Mouse (Mus musculus): ENCODE data around the gene Tbc1d22a. TPM values are rescaled to one million over a fixed set of nuclear protein-coding genes. Genes with fewer than 3 reads are reported as not detected.

Gene Tbc1d22a
- polyA plus RNA-seq, 1 experiment from 2014 or later: 11.9 TPM

- no peak for ATAC-seq (ENCODE audit: low FRiP score, low TSS enrichment)
- peaks cover 20% of the 10 kb centered on the region for H3K4me1 ChIP-seq (ENCODE audit: control insufficient read depth, insufficient read depth, low read length)
Observed at GRCm38 (mm10) chr15:86363841-86364295, 149.6 kb downstream of the Tbc1d22a start.

GRCm38 (mm10) chr15:86364948-86365658 lies 150.8 kb downstream of the Tbc1d22a start:
- H3K9ac ChIP-seq (replicated peaks; ENCODE audit: low read length): no peak overlapping the region
- H3K27ac ChIP-seq (replicated peaks; ENCODE audit: low read depth, low read length): no peak overlapping the region
- H3K4me3 ChIP-seq (replicated peaks; ENCODE audit: low read depth, low read length): no peak overlapping the region
- H3K36me3 ChIP-seq (ENCODE audit: control insufficient read depth, insufficient read depth, low read length): no peaks in the 10 kb centered on the region
- H3K4me2 ChIP-seq (ENCODE audit: low read length): no peak overlapping the region
- peaks cover 20% of the 10 kb centered on the region for H3K4me1 ChIP-seq (ENCODE audit: control insufficient read depth, insufficient read depth, low read length)
- H3K9me3 ChIP-seq (ENCODE audit: control insufficient read depth, low read length): no peaks in the 10 kb centered on the region
- DNase-seq (no peak), ATAC-seq (ENCODE audit: low FRiP score, low TSS enrichment) (no peak)
- 90% methylated on average over 10 of the region's 10 CpGs for WGBS
- H3K27me3 ChIP-seq (ENCODE audit: control insufficient read depth, insufficient read depth, low read length): no peaks in the 10 kb centered on the region

More at GRCm38 (mm10) chr15:86363841-86364295, 149.6 kb downstream of the Tbc1d22a start:
- Histone ChIP-seq H3K27ac (replicated peaks; ENCODE audit: low read depth, low read length) (0 out of 2 replicates have a peak overlapping the region, but pooled peaks have one; percentile 37), H3K4me3 (replicated peaks; ENCODE audit: low read depth, low read length) (no peak overlapping the region), H3K9me3 (ENCODE audit: control insufficient read depth, low read length) (no peaks in the 10 kb centered on the region), H3K4me2 (ENCODE audit: low read length) (no peak overlapping the region), H3K27me3 (ENCODE audit: control insufficient read depth, insufficient read depth, low read length) (no peaks in the 10 kb centered on the region), H3K36me3 (ENCODE audit: control insufficient read depth, insufficient read depth, low read length) (no peaks in the 10 kb centered on the region), H3K9ac (replicated peaks; ENCODE audit: low read length) (no peak overlapping the region)
- 75% methylated on average over 4 of the region's 4 CpGs for WGBS
- no peak for DNase-seq

GRCm38 (mm10) chr15:86366726-86367125 lies 152.5 kb downstream of the Tbc1d22a start:
- H3K4me3 ChIP-seq (replicated peaks; ENCODE audit: low read depth, low read length): no peak overlapping the region
- H3K4me2 ChIP-seq (ENCODE audit: low read length): no peak overlapping the region
- peak overlapping the region; percentile 61 for H3K27ac ChIP-seq (replicated peaks; ENCODE audit: low read depth, low read length)
- ATAC-seq (ENCODE audit: low FRiP score, low TSS enrichment): no peak
- DNase-seq: no peak
- H3K36me3 ChIP-seq (ENCODE audit: control insufficient read depth, insufficient read depth, low read length): no peaks in the 10 kb centered on the region
- H3K4me1 ChIP-seq (ENCODE audit: control insufficient read depth, insufficient read depth, low read length): peaks cover 20% of the 10 kb centered on the region
- H3K27me3 ChIP-seq (ENCODE audit: control insufficient read depth, insufficient read depth, low read length): no peaks in the 10 kb centered on the region
- no peaks in the 10 kb centered on the region for H3K9me3 ChIP-seq (ENCODE audit: control insufficient read depth, low read length)
- WGBS: 80% methylated on average over 4 of the region's 4 CpGs
- no peak overlapping the region; the same call in 1 of the 2 replicates for H3K9ac ChIP-seq (replicated peaks; ENCODE audit: low read length)

GRCm38 (mm10) chr15:86367247-86367646 lies 153.0 kb downstream of the Tbc1d22a start:
- no peak for ATAC-seq (ENCODE audit: low FRiP score, low TSS enrichment)
- Histone ChIP-seq H3K4me2 (ENCODE audit: low read length) (no peak overlapping the region), H3K4me1 (ENCODE audit: control insufficient read depth, insufficient read depth, low read length) (peaks cover 20% of the 10 kb centered on the region), H3K27ac (replicated peaks; ENCODE audit: low read depth, low read length) (no peak overlapping the region), H3K27me3 (ENCODE audit: control insufficient read depth, insufficient read depth, low read length) (no peaks in the 10 kb centered on the region), H3K9ac (replicated peaks; ENCODE audit: low read length) (no peak overlapping the region), H3K4me3 (replicated peaks; ENCODE audit: low read depth, low read length) (no peak overlapping the region), H3K9me3 (ENCODE audit: control insufficient read depth, low read length) (no peaks in the 10 kb centered on the region), H3K36me3 (ENCODE audit: control insufficient read depth, insufficient read depth, low read length) (no peaks in the 10 kb centered on the region)
- DNase-seq: no peak
- WGBS: 74% methylated on average over 8 of the region's 8 CpGs

GRCm38 (mm10) chr15:86370846-86371245 lies 156.6 kb downstream of the Tbc1d22a start:
- Histone ChIP-seq H3K4me3 (replicated peaks; ENCODE audit: low read depth, low read length) (no peak overlapping the region), H3K27me3 (ENCODE audit: control insufficient read depth, insufficient read depth, low read length) (no peaks in the 10 kb centered on the region), H3K36me3 (ENCODE audit: control insufficient read depth, insufficient read depth, low read length) (no peaks in the 10 kb centered on the region), H3K4me1 (ENCODE audit: control insufficient read depth, insufficient read depth, low read length) (peaks cover 8% of the 10 kb centered on the region), H3K9me3 (ENCODE audit: control insufficient read depth, low read length) (no peaks in the 10 kb centered on the region), H3K4me2 (ENCODE audit: low read length) (no peak overlapping the region), H3K27ac (replicated peaks; ENCODE audit: low read depth, low read length) (no peak overlapping the region), H3K9ac (replicated peaks; ENCODE audit: low read length) (no peak overlapping the region)
- 88% methylated on average over 3 of the region's 3 CpGs for WGBS
- no peak for DNase-seq
- ATAC-seq (ENCODE audit: low FRiP score, low TSS enrichment): no peak

GRCm38 (mm10) chr15:86375262-86375661 lies 161.0 kb downstream of the Tbc1d22a start:
- no peaks in the 10 kb centered on the region for H3K4me1 ChIP-seq (ENCODE audit: control insufficient read depth, insufficient read depth, low read length)
- no peak overlapping the region for H3K4me3 ChIP-seq (replicated peaks; ENCODE audit: low read depth, low read length)
- ATAC-seq (ENCODE audit: low FRiP score, low TSS enrichment) (no peak), DNase-seq (no peak)
- no peaks in the 10 kb centered on the region for H3K36me3 ChIP-seq (ENCODE audit: control insufficient read depth, insufficient read depth, low read length)
- no peaks in the 10 kb centered on the region for H3K27me3 ChIP-seq (ENCODE audit: control insufficient read depth, insufficient read depth, low read length)
- no peak overlapping the region for H3K4me2 ChIP-seq (ENCODE audit: low read length)
- WGBS: 92% methylated on average over 3 of the region's 3 CpGs
- H3K9me3 ChIP-seq (ENCODE audit: control insufficient read depth, low read length): no peaks in the 10 kb centered on the region
- H3K9ac ChIP-seq (replicated peaks; ENCODE audit: low read length): no peak overlapping the region
- H3K27ac ChIP-seq (replicated peaks; ENCODE audit: low read depth, low read length): no peak overlapping the region

GRCm38 (mm10) chr15:86375860-86376394 lies 161.7 kb downstream of the Tbc1d22a start:
- Histone ChIP-seq H3K9ac (replicated peaks; ENCODE audit: low read length) (no peak overlapping the region), H3K4me3 (replicated peaks; ENCODE audit: low read depth, low read length) (no peak overlapping the region), H3K4me2 (ENCODE audit: low read length) (no peak overlapping the region), H3K27me3 (ENCODE audit: control insufficient read depth, insufficient read depth, low read length) (no peaks in the 10 kb centered on the region), H3K4me1 (ENCODE audit: control insufficient read depth, insufficient read depth, low read length) (no peaks in the 10 kb centered on the region), H3K36me3 (ENCODE audit: control insufficient read depth, insufficient read depth, low read length) (no peaks in the 10 kb centered on the region), H3K9me3 (ENCODE audit: control insufficient read depth, low read length) (no peaks in the 10 kb centered on the region), H3K27ac (replicated peaks; ENCODE audit: low read depth, low read length) (no peak overlapping the region)
- DNase-seq (no peak), ATAC-seq (ENCODE audit: low FRiP score, low TSS enrichment) (no peak)
- 85% methylated on average over 6 of the region's 6 CpGs for WGBS

- H3K9me3 ChIP-seq (ENCODE audit: control insufficient read depth, low read length): no peaks in the 10 kb centered on the region
- DNase-seq: no peak
- H3K27ac ChIP-seq (replicated peaks; ENCODE audit: low read depth, low read length): no peak overlapping the region
- no peak for ATAC-seq (ENCODE audit: low FRiP score, low TSS enrichment)
- WGBS: 55% methylated on average over 5 of the region's 5 CpGs
- H3K4me2 ChIP-seq (ENCODE audit: low read length): no peak overlapping the region
- H3K27me3 ChIP-seq (ENCODE audit: control insufficient read depth, insufficient read depth, low read length): no peaks in the 10 kb centered on the region
- peaks cover 11% of the 10 kb centered on the region; the same call in 1 of the 2 replicates for H3K4me1 ChIP-seq (ENCODE audit: control insufficient read depth, insufficient read depth, low read length)
- no peak overlapping the region for H3K9ac ChIP-seq (replicated peaks; ENCODE audit: low read length)
- H3K36me3 ChIP-seq (ENCODE audit: control insufficient read depth, insufficient read depth, low read length): no peaks in the 10 kb centered on the region
- H3K4me3 ChIP-seq (replicated peaks; ENCODE audit: low read depth, low read length): no peak overlapping the region
Observed at GRCm38 (mm10) chr15:86383278-86383677, 169.0 kb downstream of the Tbc1d22a start.

- Histone ChIP-seq H3K4me1 (ENCODE audit: control insufficient read depth, insufficient read depth, low read length) (peaks cover 16% of the 10 kb centered on the region), H3K36me3 (ENCODE audit: control insufficient read depth, insufficient read depth, low read length) (no peaks in the 10 kb centered on the region), H3K4me2 (ENCODE audit: low read length) (no peak overlapping the region), H3K4me3 (replicated peaks; ENCODE audit: low read depth, low read length) (no peak overlapping the region), H3K27ac (replicated peaks; ENCODE audit: low read depth, low read length) (no peak overlapping the region), H3K9me3 (ENCODE audit: control insufficient read depth, low read length) (no peaks in the 10 kb centered on the region), H3K9ac (replicated peaks; ENCODE audit: low read length) (no peak overlapping the region), H3K27me3 (ENCODE audit: control insufficient read depth, insufficient read depth, low read length) (no peaks in the 10 kb centered on the region)
- DNase-seq (no peak), ATAC-seq (ENCODE audit: low FRiP score, low TSS enrichment) (no peak)
- 42% methylated on average over 2 of the region's 2 CpGs for WGBS
Observed at GRCm38 (mm10) chr15:86385436-86385835, 171.2 kb downstream of the Tbc1d22a start.

All from midbrain, embryonic 14.5 days (tissue).